Mouse (Mus musculus) sigmoid colon, adult 10 weeks (tissue): Measurements from ENCODE around the gene Prcc. TPM values are rescaled to one million over a fixed set of nuclear protein-coding genes. Genes with fewer than 3 reads are reported as not detected.

ENCODE experiments used
- polyA plus RNA-seq: library from polyadenylated mRNA; stranded (reverse); fragments of 350-450 nt; fragmentation: Illumina TruSeq; extraction: RNeasy Lipid Tissue Mini Kit (QIAGEN cat#74804); gene quantifications from one replicate; pipeline ENCODE4 v1.2.3, GENCODE M21; 2014; ENCODE audit warnings: low read depth, low replicate concordance

Gene Prcc
- polyA plus RNA-seq = 3.7 TPM

DNA sequence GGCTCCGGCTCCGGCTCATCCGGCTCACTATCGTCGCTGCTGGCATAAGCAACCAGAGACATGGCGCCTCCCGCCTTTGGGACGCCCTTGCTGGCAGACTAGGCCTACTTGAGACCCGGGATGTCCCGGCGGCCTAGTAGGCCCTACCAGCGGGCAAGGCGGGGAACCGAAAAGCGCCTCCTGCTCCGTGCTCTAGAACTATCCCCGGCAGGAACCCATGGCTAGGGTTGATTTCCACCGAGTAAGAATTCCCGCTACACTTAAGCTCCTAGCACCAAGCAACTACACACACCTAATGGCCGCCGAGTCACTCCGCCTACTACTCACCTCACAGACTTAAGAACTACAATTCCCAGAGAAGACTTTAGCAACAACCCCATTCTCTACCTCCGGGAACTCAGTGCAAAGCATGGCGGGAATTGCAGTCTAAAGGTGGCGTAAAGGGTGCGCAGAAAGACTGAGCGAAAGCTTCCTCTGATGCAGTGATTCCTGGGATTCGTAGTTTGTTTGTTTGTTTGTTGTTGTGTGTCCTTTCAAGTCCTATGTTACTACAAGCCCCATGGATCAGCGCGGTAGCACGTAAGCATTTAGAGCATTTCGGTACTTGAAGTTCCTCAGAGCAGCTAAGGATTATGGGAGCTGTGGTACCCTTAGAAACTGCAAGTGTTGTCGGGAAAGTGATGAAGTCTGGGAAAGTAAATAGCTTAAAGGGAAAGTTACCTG, at the start of gene Prcc:
TSS of gene Prcc (minus strand) at position 328 of the 723 bp plus-strand sequence.

DNA sequence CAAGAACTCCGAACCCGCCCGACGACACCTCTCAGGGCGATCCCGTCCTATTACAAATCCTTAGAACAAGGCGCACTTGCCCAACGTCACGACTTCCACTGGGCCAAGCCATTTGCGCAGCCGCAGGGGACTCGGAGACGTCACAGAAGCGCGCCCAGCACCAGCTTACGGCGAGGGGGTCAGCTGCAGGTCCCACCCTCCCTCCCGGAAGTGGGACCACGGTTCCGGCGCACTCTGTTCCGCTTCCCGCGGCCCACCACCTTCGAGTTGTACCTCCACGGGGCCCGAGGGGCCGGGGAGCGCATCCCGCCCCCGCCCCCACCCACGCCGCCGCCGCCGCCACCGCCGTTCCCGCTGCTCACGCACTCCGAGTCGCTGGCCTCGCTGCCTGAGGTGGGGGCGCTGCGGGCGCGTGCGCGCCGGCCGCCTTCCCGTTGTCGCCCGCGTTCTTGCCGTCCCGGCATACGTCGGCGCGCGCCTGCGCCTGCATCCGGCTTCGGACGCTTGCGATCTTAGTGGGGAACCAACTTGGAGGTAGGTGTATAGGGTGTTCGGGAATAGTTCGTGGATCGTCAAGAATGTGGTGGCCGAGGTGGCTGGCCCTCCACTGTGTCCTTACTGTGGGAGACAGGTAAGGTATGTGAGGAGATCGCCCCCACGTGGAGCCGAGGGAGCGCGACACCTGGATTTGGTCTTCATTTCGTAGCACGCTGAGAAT, 44.8 kb upstream of the Prcc start, which contains the start of the genes Isg20l2 and Rrnad1:
TSS of gene Isg20l2 (plus strand) at position 237 of the 718 bp plus-strand sequence.
TSS of gene Rrnad1 (minus strand) at position 640 of the 718 bp plus-strand sequence.

GRCm38 (mm10) chr3:87919336-87920108, 34.1 kb upstream of the Prcc start, which contains the start of gene Mrpl24:
TSS of gene Mrpl24 (plus strand) at chr3:87919506.

DNA sequence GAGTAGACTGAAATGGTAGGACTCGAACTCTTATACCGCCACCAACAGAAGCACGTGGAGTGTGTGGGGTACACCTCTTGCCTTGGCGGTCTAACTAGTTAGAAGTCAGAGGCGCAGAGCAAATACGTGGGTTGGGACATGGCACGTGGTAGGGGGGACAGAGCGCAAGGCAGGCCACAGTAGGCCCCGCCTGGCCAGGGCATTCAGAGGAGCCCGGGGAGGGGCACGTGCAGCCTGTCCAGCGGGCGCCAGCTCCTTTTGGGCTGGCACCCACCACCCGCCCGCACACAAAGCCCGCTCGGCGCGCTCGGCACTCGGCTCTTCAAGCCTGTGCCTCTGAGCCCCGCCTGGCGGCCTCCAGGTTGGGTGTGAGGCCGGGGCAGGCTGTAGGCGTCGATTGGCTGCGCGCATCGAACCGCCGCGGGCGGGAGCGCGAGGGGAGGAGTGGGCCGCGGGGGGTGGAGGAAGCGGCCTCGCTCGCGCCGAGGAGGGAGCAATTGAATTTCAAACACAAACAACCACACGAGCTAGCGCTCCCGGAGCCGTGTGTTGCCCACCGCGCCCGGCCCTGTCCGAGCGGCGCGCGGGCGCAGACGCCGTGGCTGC, 20.6 kb upstream of the Prcc start, which contains the start of gene Hdgf:
TSS of gene Hdgf (plus strand) at position 442 of the 606 bp plus-strand sequence.

DNA sequence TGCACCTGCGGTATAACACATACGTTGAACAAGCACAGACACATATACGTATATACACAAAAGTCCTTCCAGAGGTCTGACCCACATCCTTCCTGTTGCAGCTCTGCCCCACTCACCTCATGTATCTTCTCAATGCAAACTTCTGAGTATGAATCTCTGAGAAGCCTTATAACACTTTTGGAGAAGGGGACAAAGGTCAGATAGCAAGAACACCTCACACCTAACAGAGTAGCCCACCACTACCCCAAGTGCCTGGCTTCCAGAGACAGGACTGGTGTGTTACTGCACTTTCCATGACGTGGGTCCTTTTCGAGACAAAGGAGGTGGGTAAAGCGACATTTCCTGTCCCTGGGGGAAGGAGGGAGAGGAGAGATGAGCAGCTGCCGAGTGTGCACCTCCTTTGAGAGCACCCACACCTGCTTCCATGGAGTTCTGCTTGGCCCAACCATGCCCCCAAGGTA, 38.7 kb downstream of the Prcc start, which contains the start of gene Sh2d2a:
TSS of gene Sh2d2a (plus strand) at position 106 of the 461 bp plus-strand sequence.

DNA sequence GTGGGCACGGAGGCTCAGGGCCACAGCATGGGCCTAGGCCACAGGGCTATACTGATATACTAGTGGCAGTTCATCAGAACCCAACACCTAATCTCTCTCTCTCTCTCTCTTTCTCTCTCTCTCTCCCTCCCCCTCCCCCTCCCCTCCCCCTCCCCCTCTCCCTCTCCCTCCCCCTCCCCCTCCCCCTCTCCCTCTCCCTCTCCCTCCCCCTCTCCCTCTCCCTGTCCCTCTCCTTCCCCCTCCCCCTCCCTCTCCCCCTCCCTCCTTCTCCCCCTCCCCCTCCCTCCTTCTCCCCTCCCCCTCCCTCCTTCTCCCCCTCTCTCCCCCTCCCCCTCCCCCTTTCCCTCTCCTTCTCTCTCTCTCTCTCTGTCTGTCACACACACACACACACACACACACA, 61.2 kb downstream of the Prcc start, which contains the start of gene Pear1:
TSS of gene Pear1 (minus strand) at position 101 of the 400 bp plus-strand sequence.

Other genes with a start within 250 kb of the Prcc start
- not detected for gene Lrrc71, start 137.0 kb downstream of the Prcc start, polyA plus RNA-seq
- not detected for gene Ntrk1, start 90.4 kb downstream of the Prcc start, polyA plus RNA-seq
- gene Insrr, start 88.7 kb downstream of the Prcc start, polyA plus RNA-seq = 0.28 TPM
- 0.50 TPM for gene Pear1, start 61.3 kb downstream of the Prcc start, polyA plus RNA-seq
- 0.22 TPM for gene Sh2d2a, start 38.9 kb downstream of the Prcc start, polyA plus RNA-seq
- 113 TPM for gene Hdgf, start 20.7 kb upstream of the Prcc start, polyA plus RNA-seq
- gene Mrpl24, start 33.9 kb upstream of the Prcc start, polyA plus RNA-seq = 171 TPM
- gene Isg20l2, start 44.7 kb upstream of the Prcc start, polyA plus RNA-seq = 31.3 TPM
- gene Rrnad1, start 45.1 kb upstream of the Prcc start, polyA plus RNA-seq = 12.1 TPM
- not detected for gene Crabp2, start 63.1 kb upstream of the Prcc start, polyA plus RNA-seq
- gene Nes, start 85.5 kb upstream of the Prcc start, polyA plus RNA-seq = 2.8 TPM
- not detected for gene Bcan, start 114.6 kb upstream of the Prcc start, polyA plus RNA-seq
- not detected for gene Hapln2, start 142.0 kb upstream of the Prcc start, polyA plus RNA-seq
- gene Gpatch4, start 157.5 kb upstream of the Prcc start, polyA plus RNA-seq = 5.5 TPM
- gene Naxe, start 172.9 kb upstream of the Prcc start, polyA plus RNA-seq = 15.5 TPM
- not detected for gene Ttc24, start 192.7 kb upstream of the Prcc start, polyA plus RNA-seq
- 0.54 TPM for gene Iqgap3, start 196.4 kb upstream of the Prcc start, polyA plus RNA-seq